Mouse (Mus musculus): Measurements from ENCODE around the gene Arfgap1. TPM values are rescaled to one million over a fixed set of nuclear protein-coding genes. Genes with fewer than 3 reads are reported as not detected.

The Arfgap1 gene
- polyA plus RNA-seq, 1 experiment from 2014 or later: 50.2 TPM

Other genes with a start within 250 kb of the Arfgap1 start
- gene Slc17a9, start 242.0 kb upstream of the Arfgap1 start, polyA plus RNA-seq (2014; fragmentation: Nextera tagmentation; extraction: Ambion mirVana): 0.14 and 0.45 TPM in 2 replicates
- 3.0 and 3.7 TPM in 2 replicates for gene Bhlhe23, start 190.3 kb upstream of the Arfgap1 start, polyA plus RNA-seq (2014; fragmentation: Nextera tagmentation; extraction: Ambion mirVana)
- 57.3 and 69.4 TPM in 2 replicates for gene Ythdf1, start 46.3 kb upstream of the Arfgap1 start, polyA plus RNA-seq (2014; fragmentation: Nextera tagmentation; extraction: Ambion mirVana)
- 0.49 and 0.65 TPM in 2 replicates for gene Birc7, start 38.2 kb upstream of the Arfgap1 start, polyA plus RNA-seq (2014; fragmentation: Nextera tagmentation; extraction: Ambion mirVana)
- gene Nkain4, start 12.5 kb upstream of the Arfgap1 start, polyA plus RNA-seq (2014; fragmentation: Nextera tagmentation; extraction: Ambion mirVana): 80.5 and 91.5 TPM in 2 replicates
- 0.56 and 0.78 TPM in 2 replicates for gene Col20a1, start 19.3 kb downstream of the Arfgap1 start, polyA plus RNA-seq (2014; fragmentation: Nextera tagmentation; extraction: Ambion mirVana)
- 45.0 and 54.1 TPM in 2 replicates for gene Chrna4, start 76.3 kb downstream of the Arfgap1 start, polyA plus RNA-seq (2014; fragmentation: Nextera tagmentation; extraction: Ambion mirVana)
- gene Kcnq2, start 168.1 kb downstream of the Arfgap1 start, polyA plus RNA-seq (2014; fragmentation: Nextera tagmentation; extraction: Ambion mirVana): 16.3 and 18.9 TPM in 2 replicates
- gene Eef1a2, start 189.8 kb downstream of the Arfgap1 start, polyA plus RNA-seq (2014; fragmentation: Nextera tagmentation; extraction: Ambion mirVana): 1.3 and 1.5 TPM in 2 replicates
- gene Ppdpf, start 220.0 kb downstream of the Arfgap1 start, polyA plus RNA-seq (2014; fragmentation: Nextera tagmentation; extraction: Ambion mirVana): 393 and 410 TPM in 2 replicates
- gene Ptk6, start 235.6 kb downstream of the Arfgap1 start, polyA plus RNA-seq (2014; fragmentation: Nextera tagmentation; extraction: Ambion mirVana): not detected in 2 replicates
- 0.15 and 0.22 TPM in 2 replicates for gene Srms, start 246.0 kb downstream of the Arfgap1 start, polyA plus RNA-seq (2014; fragmentation: Nextera tagmentation; extraction: Ambion mirVana)

All from hindbrain, embryonic 11.5 days (tissue).